In genomic region chr6:84923760-84924221, GRCm38 (mm10) we compare ENCODE assay signal across 8 mouse cellular contexts.
DNase-seq lines count a peak whose midpoint lies in the region; ATAC-seq lines count a peak whose summit lies in the region.

No protein-coding gene starts in this region.

- H3K4me1 ChIP-seq in limb, embryonic 10.5 days, result peaks cover 15% of the 10 kb centered on the region
- H3K4me1 ChIP-seq in midbrain, embryonic 15.5 days, result peaks cover 22% of the 10 kb centered on the region

- peak; percentile 56 for ATAC-seq in midbrain, embryonic 15.5 days (replicated peaks)

- no peak overlapping the region for H3K4me3 ChIP-seq in limb, embryonic 10.5 days
- H3K4me3 ChIP-seq in midbrain, embryonic 15.5 days, result no peak overlapping the region

- no peak overlapping the region for H3K9ac ChIP-seq in midbrain, embryonic 15.5 days

- intact Hi-C loops in gastrocnemius, postnatal 14 days (cut with DNase I; ENCODE audit: low total_unique reads), result loop anchor here (5.0 kb wide), 1 partner anchor 89 kb away; no protein-coding TSS in a partner anchor

- H3K27me3 ChIP-seq in limb, embryonic 10.5 days (ENCODE audit: low read depth, poor library complexity, severe bottlenecking), result no peaks in the 10 kb centered on the region
- no peaks in the 10 kb centered on the region for H3K27me3 ChIP-seq in midbrain, embryonic 15.5 days (replicated peaks)

- H3K36me3 ChIP-seq in limb, embryonic 10.5 days, result no peaks in the 10 kb centered on the region
- no peaks in the 10 kb centered on the region for H3K36me3 ChIP-seq in midbrain, embryonic 15.5 days (replicated peaks)

- WGBS in limb, embryonic 10.5 days, result 50% methylated on average over 12 of the region's 12 CpGs
- 11% methylated on average over 12 of the region's 12 CpGs for WGBS in midbrain, embryonic 15.5 days

- H3K27ac ChIP-seq in limb, embryonic 10.5 days, result peak overlapping the region; percentile 51; the same call in 1 of the 2 replicates
- peak overlapping the region; percentile 70 for H3K27ac ChIP-seq in midbrain, embryonic 15.5 days

- DNase-seq in layer of hippocampus, adult 11-12 months (ENCODE audit: low spot score), result peak; percentile 18
- no peak for DNase-seq in layer of hippocampus, postnatal 25 days (ENCODE audit: extremely low spot score in 1 of 2, low spot score in 1 of 2)
- DNase-seq in c-Kit-positive CD71-positive TER-119-negative erythroid progenitor cells, embryonic 14.5 days (ENCODE audit: low read depth), result peak; percentile 19
- peak; percentile 5 for DNase-seq in gastrocnemius, postnatal 14 days
- peak; percentile 41 for DNase-seq in limb, embryonic 10.5 days (ENCODE audit: low spot score)
- DNase-seq in spleen, adult 12 weeks (ENCODE audit: low spot score), result no peak
- no peak for DNase-seq in cerebellum, adult 9-11 months

- H3K4me2 ChIP-seq in midbrain, embryonic 15.5 days, result peak overlapping the region; percentile 17

- no peaks in the 10 kb centered on the region for H3K9me3 ChIP-seq in limb, embryonic 10.5 days (replicated peaks)
- H3K9me3 ChIP-seq in midbrain, embryonic 15.5 days, result no peaks in the 10 kb centered on the region

Comparison
In these comparisons a context has a peak if more than half of its experiments do, and no peak if none do; other contexts are left out.
1. DNase-seq: peak in layer of hippocampus, adult 11-12 months (single experiment), c-Kit-positive CD71-positive TER-119-negative erythroid progenitor cells, embryonic 14.5 days (single experiment), gastrocnemius, postnatal 14 days (single experiment) and limb, embryonic 10.5 days (single experiment); none in layer of hippocampus, postnatal 25 days (0 of 2), spleen, adult 12 weeks (single experiment) and cerebellum, adult 9-11 months (single experiment).